Mouse (Mus musculus) adipose tissue, adult 10 weeks (tissue): ENCODE measurements around the gene Wdr77. TPM values are rescaled to one million over a fixed set of nuclear protein-coding genes. Genes with fewer than 3 reads are reported as not detected.

Experiments used
- polyA plus RNA-seq: library from polyadenylated mRNA; stranded (reverse); fragments of 350-450 nt; fragmentation: Illumina TruSeq; extraction: RNeasy Lipid Tissue Mini Kit (QIAGEN cat#74804); gene quantifications from one replicate; pipeline ENCODE4 v1.2.3, GENCODE M21; 2014; ENCODE audit warnings: low read depth, low replicate concordance

Gene Wdr77
- polyA plus RNA-seq: 31.8 TPM

GRCm38 (mm10) chr3:105958974-105959580 lies at the start of gene Wdr77:
Wdr77 (plus strand) TSS chr3:105959369.

GRCm38 (mm10) chr3:105932240-105933071 lies 26.7 kb upstream of the Wdr77 start, which contains the start of gene I830077J02Rik:
I830077J02Rik (minus strand) TSS chr3:105932664.

GRCm38 (mm10) chr3:105959999-105960398 lies 830 bp downstream of the Wdr77 start, which contains the start of gene Atp5f1:
Atp5f1 (minus strand) TSS chr3:105960099.

GRCm38 (mm10) chr3:105973411-105973810 lies 14.2 kb downstream of the Wdr77 start, which contains the start of gene Ovgp1:
Ovgp1 (plus strand) TSS chr3:105973711.

GRCm38 (mm10) chr3:106014546-106014945 lies 55.4 kb downstream of the Wdr77 start, which contains the start of gene Pifo:
Pifo (minus strand) TSS chr3:106014646.

Other genes with a start within 250 kb of the Wdr77 start
- gene Rap1a, start 158.0 kb upstream of the Wdr77 start, polyA plus RNA-seq: 85.0 TPM
- gene Adora3, start 88.5 kb upstream of the Wdr77 start, polyA plus RNA-seq: 0.92 TPM
- 3.3 TPM for gene Tmigd3, start 88.5 kb upstream of the Wdr77 start, polyA plus RNA-seq
- 1.2 TPM for gene I830077J02Rik, start 26.7 kb upstream of the Wdr77 start, polyA plus RNA-seq
- 189 TPM for gene Atp5f1, start 730 bp downstream of the Wdr77 start, polyA plus RNA-seq
- 2.9 TPM for gene Ovgp1, start 14.3 kb downstream of the Wdr77 start, polyA plus RNA-seq
- 6.0 TPM for gene Pifo, start 55.3 kb downstream of the Wdr77 start, polyA plus RNA-seq
- 0.31 TPM for gene Chil5, start 73.4 kb downstream of the Wdr77 start, polyA plus RNA-seq
- gene Chia1, start 153.9 kb downstream of the Wdr77 start, polyA plus RNA-seq: 2.2 TPM
- 0.86 TPM for gene Chil3, start 208.2 kb downstream of the Wdr77 start, polyA plus RNA-seq